Mouse (Mus musculus) midbrain, embryonic 12.5 days (tissue): ENCODE measurements around the gene Cd300c2. TPM values are rescaled to one million over a fixed set of nuclear protein-coding genes. Genes with fewer than 3 reads are reported as not detected.

Experiments
- ATAC-seq: fragments of 200-750 bp; cut with Nextera tagmentation; 2 replicates; pipeline ENCODE4 v1.8.0; 2017; ENCODE audit warnings: low read depth, moderate TSS enrichment, moderate library complexity; ENCODE audit not compliant: low FRiP score
- H3K27ac ChIP-seq: fragments of 300-500 bp; sonication (generic); replicated peaks from 2 replicates; pipeline ENCODE4 v1.5.1; 2016; ENCODE audit warnings: mild to moderate bottlenecking
- H3K27me3 ChIP-seq: fragments of 300-500 bp; sonication (generic); 2 replicates; pipeline ENCODE4 v1.6.1; 2016; ENCODE audit warnings: mild to moderate bottlenecking
- H3K36me3 ChIP-seq: fragments of 300-500 bp; sonication (generic); 2 replicates; pipeline ENCODE4 v1.6.1; 2016
- H3K4me1 ChIP-seq: fragments of 300-500 bp; sonication (generic); 2 replicates; pipeline ENCODE4 v1.6.1; 2016
- H3K4me2 ChIP-seq: fragments of 300-500 bp; sonication (generic); replicated peaks from 2 replicates; pipeline ENCODE4 v1.6.1; 2016; ENCODE audit warnings: mild to moderate bottlenecking, moderate library complexity
- H3K4me3 ChIP-seq: fragments of 300-500 bp; sonication (generic); 2 replicates; pipeline ENCODE4 v1.5.1; 2016; ENCODE audit warnings: mild to moderate bottlenecking
- H3K9ac ChIP-seq: fragments of 300-500 bp; sonication (generic); replicated peaks from 2 replicates; pipeline ENCODE4 v1.6.1; 2016; ENCODE audit warnings: mild to moderate bottlenecking, moderate library complexity
- H3K9me3 ChIP-seq: fragments of 300-500 bp; sonication (generic); 2 replicates; pipeline ENCODE4 v1.6.1; 2016; ENCODE audit warnings: mild to moderate bottlenecking
- WGBS: fragments of 180-500 bp; shearing (Covaris S2); methylation state at CpG from one replicate; pipeline ENCODE4 v1.1.7; 2016; 5-methylcytosine and 5-hydroxymethylcytosine counted together
- polyA plus RNA-seq: library from polyadenylated mRNA; unstranded; fragments of >200 nt; fragmentation: Nextera tagmentation; extraction: Ambion mirVana; gene quantifications from 2 replicates; pipeline ENCODE4 v1.2.1, GENCODE M21; 2016

Gene Cd300c2
- polyA plus RNA-seq, 1 experiment from 2014 or later: 1.2 TPM

DNA sequence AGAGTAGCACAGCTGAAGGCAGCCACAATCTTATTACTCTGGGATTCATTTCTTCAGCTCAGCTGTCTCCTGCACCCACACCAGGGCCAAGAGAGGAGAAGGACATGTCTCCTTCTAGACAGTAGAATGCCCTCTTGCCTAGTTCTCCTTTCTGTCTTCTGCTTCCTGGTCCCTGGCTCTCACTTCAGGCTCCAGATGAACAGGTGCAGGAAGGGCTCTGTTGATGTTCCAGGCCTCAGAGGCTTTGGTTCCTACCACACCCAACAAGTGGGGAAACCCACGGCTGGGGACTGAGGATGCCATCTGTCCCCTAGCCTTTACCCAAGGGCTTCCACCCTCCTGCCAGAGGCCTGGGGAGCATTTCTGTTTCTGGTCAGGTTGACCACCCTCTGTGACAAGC lies 41.3 kb downstream of the Cd300c2 start:
- Histone ChIP-seq H3K4me3 (no peak overlapping the region), H3K9me3 (no peaks in the 10 kb centered on the region), H3K4me1 (no peaks in the 10 kb centered on the region), H3K9ac (no peak overlapping the region), H3K36me3 (no peaks in the 10 kb centered on the region), H3K4me2 (no peak overlapping the region), H3K27me3 (no peaks in the 10 kb centered on the region), H3K27ac (no peak overlapping the region)
- ATAC-seq: no peak
- WGBS: 86% methylated on average over 1 of the region's 1 CpGs

Other genes starting within 250 kb of the Cd300c2 start
- gene Kif19a, start 236.5 kb downstream of the Cd300c2 start, polyA plus RNA-seq: 0.45 and 0.73 TPM in 2 replicates
- 61.0 and 68.5 TPM in 2 replicates for gene Btbd17, start 205.9 kb downstream of the Cd300c2 start, polyA plus RNA-seq
- not detected in 2 replicates for gene Gpr142, start 203.0 kb downstream of the Cd300c2 start, polyA plus RNA-seq
- gene Gprc5c, start 150.7 kb downstream of the Cd300c2 start, polyA plus RNA-seq: 10.4 and 16.8 TPM in 2 replicates
- 0.71 and 0.97 TPM in 2 replicates for gene Cd300a, start 111.8 kb downstream of the Cd300c2 start, polyA plus RNA-seq
- 0.08 TPM in 1 of 2 replicates, not detected in the other for gene Cd300lb, start 67.5 kb downstream of the Cd300c2 start, polyA plus RNA-seq
- gene Cd300c, start 32.7 kb downstream of the Cd300c2 start, polyA plus RNA-seq: not detected in 2 replicates
- gene Cd300ld, start 12.0 kb downstream of the Cd300c2 start, polyA plus RNA-seq: 0.10 and 0.11 TPM in 2 replicates
- not detected in 2 replicates for gene Cd300ld2, start 14.3 kb upstream of the Cd300c2 start, polyA plus RNA-seq
- gene Cd300ld4, start 25.1 kb upstream of the Cd300c2 start, polyA plus RNA-seq: not detected in 2 replicates
- not detected in 2 replicates for gene Cd300ld5, start 35.9 kb upstream of the Cd300c2 start, polyA plus RNA-seq
- gene Cd300ld3, start 46.5 kb upstream of the Cd300c2 start, polyA plus RNA-seq: not detected in 2 replicates
- gene Cd300e, start 60.3 kb upstream of the Cd300c2 start, polyA plus RNA-seq: not detected in 2 replicates
- gene Rab37, start 89.6 kb upstream of the Cd300c2 start, polyA plus RNA-seq: 1.5 TPM in 2 replicates
- 0.15 and 0.24 TPM in 2 replicates for gene Cd300lf, start 132.1 kb upstream of the Cd300c2 start, polyA plus RNA-seq
- 34.3 and 34.6 TPM in 2 replicates for gene Slc9a3r1, start 161.5 kb upstream of the Cd300c2 start, polyA plus RNA-seq
- gene Tmem104, start 185.6 kb upstream of the Cd300c2 start, polyA plus RNA-seq: 7.9 and 9.2 TPM in 2 replicates
- 18.5 and 19.2 TPM in 2 replicates for gene Nat9, start 186.0 kb upstream of the Cd300c2 start, polyA plus RNA-seq